Mouse (Mus musculus) midbrain, embryonic 16.5 days (tissue): ENCODE results near the gene Gm49358. TPM values are rescaled to one million over a fixed set of nuclear protein-coding genes. Genes with fewer than 3 reads are reported as not detected.

Experiments used
- ATAC-seq: fragments of 200-750 bp; cut with Nextera tagmentation; 2 replicates; pipeline ENCODE4 v1.8.0; 2017; ENCODE audit warnings: moderate TSS enrichment
- H3K27ac ChIP-seq: fragments of 300-500 bp; sonication (generic); 2 replicates; pipeline ENCODE4 v1.5.1; 2014; ENCODE audit warnings: mild to moderate bottlenecking, low read length, mixed read lengths
- H3K27me3 ChIP-seq: fragments of 300-500 bp; sonication (generic); 2 replicates; pipeline ENCODE4 v1.6.1; 2014; ENCODE audit warnings: low read depth, low read length, mixed read lengths; ENCODE audit not compliant: control insufficient read depth, insufficient read depth
- H3K36me3 ChIP-seq: fragments of 300-500 bp; sonication (generic); 2 replicates; pipeline ENCODE4 v1.6.1; 2014; ENCODE audit warnings: mild to moderate bottlenecking, low read length, moderate library complexity, mixed read lengths; ENCODE audit not compliant: control insufficient read depth, insufficient read depth
- H3K4me1 ChIP-seq: fragments of 300-500 bp; sonication (generic); 2 replicates; pipeline ENCODE4 v1.6.1; 2014; ENCODE audit warnings: mild to moderate bottlenecking, low read length, mixed read lengths; ENCODE audit not compliant: control insufficient read depth, insufficient read depth
- H3K4me2 ChIP-seq: fragments of 300-500 bp; sonication (generic); 2 replicates; pipeline ENCODE4 v1.6.1; 2014; ENCODE audit warnings: mild to moderate bottlenecking, low read length, mixed read lengths
- H3K4me3 ChIP-seq: fragments of 300-500 bp; sonication (generic); 2 replicates; pipeline ENCODE4 v1.5.1; 2014; ENCODE audit warnings: low read depth, mild to moderate bottlenecking, low read length, moderate library complexity, mixed read lengths
- H3K9ac ChIP-seq: fragments of 300-500 bp; sonication (generic); 2 replicates; pipeline ENCODE4 v1.6.1; 2014; ENCODE audit warnings: low read depth, low read length, mixed read lengths
- H3K9me3 ChIP-seq: fragments of 300-500 bp; sonication (generic); replicated peaks from 2 replicates; pipeline ENCODE4 v1.6.1; 2014; ENCODE audit warnings: mild to moderate bottlenecking, low read length, mixed read lengths; ENCODE audit not compliant: control insufficient read depth, poor library complexity, severe bottlenecking
- WGBS: fragments of 180-500 bp; shearing (Covaris S2); extraction: QIAGEN DNeasy Blood & Tissue Kit; methylation state at CpG from one replicate; pipeline ENCODE4 v1.1.7; 2014; 5-methylcytosine and 5-hydroxymethylcytosine counted together
- polyA plus RNA-seq: library from polyadenylated mRNA; unstranded; fragments of >200 nt; fragmentation: Nextera tagmentation; extraction: Ambion mirVana; gene quantifications from 2 replicates; pipeline ENCODE4 v1.2.1, GENCODE M21; 2015

Gm49358 gene
- polyA plus RNA-seq, 1 experiment from 2014 or later = not detected

DNA sequence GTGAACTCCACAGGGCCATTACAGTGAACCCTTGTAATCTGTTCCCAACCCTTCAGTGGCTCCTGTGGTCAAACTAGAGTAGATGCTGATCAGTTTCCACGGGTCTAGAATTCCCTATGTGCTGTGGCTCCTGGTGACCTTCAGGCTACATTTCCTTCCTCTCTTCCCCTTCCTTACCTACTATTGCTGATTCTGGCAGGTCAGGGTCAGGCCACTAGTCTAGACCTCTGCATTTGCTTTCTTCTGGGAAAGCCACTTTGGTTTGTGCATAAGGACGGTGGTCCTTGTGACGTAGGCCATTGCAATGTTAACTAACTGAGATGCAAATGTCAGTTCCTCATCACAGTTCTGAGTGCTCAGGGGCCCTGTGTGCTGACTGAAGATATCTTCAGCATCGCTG lies 96.6 kb downstream of the Gm49358 start:
- Histone ChIP-seq H3K4me3 (no peak overlapping the region), H3K27me3 (no peaks in the 10 kb centered on the region), H3K9me3 (no peaks in the 10 kb centered on the region), H3K27ac (no peak overlapping the region), H3K4me2 (no peak overlapping the region), H3K36me3 (no peaks in the 10 kb centered on the region), H3K9ac (no peak overlapping the region), H3K4me1 (no peaks in the 10 kb centered on the region)
- 76% methylated on average over 4 of the region's 4 CpGs for WGBS
- no peak for ATAC-seq

GRCm38 (mm10) chr10:86862496-86862895 lies 98.7 kb downstream of the Gm49358 start:
- no peak overlapping the region for H3K9ac ChIP-seq
- no peaks in the 10 kb centered on the region for H3K9me3 ChIP-seq
- no peaks in the 10 kb centered on the region for H3K36me3 ChIP-seq
- H3K4me1 ChIP-seq = no peaks in the 10 kb centered on the region
- 94% methylated on average over 6 of the region's 6 CpGs for WGBS
- H3K4me2 ChIP-seq = no peak overlapping the region
- H3K4me3 ChIP-seq = no peak overlapping the region
- H3K27ac ChIP-seq = no peak overlapping the region
- no peak for ATAC-seq
- H3K27me3 ChIP-seq = no peaks in the 10 kb centered on the region

DNA sequence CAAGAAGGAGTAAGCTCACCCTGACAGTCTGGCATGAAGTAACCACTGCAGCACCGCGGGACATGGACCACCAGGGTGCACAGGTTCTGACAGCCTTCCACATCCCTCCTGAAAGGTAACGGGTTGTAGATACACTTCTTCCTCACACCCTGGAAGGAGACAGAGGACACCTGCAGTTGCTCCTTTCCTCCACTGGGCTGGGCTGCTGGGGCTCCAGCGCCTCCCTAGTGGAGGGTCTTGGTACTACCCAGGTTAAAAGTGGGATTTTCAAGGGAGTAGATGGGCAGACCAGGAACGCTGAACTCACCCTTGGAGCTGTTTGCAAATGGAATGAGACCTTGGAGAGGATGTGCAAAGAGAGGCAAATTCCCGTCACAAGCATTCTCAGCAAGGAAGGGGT lies 99.7 kb downstream of the Gm49358 start:
- H3K4me2 ChIP-seq = no peak overlapping the region
- 86% methylated on average over 6 of the region's 6 CpGs for WGBS
- no peak for ATAC-seq
- H3K9ac ChIP-seq = no peak overlapping the region
- no peak overlapping the region for H3K4me3 ChIP-seq
- H3K27me3 ChIP-seq = no peaks in the 10 kb centered on the region
- H3K4me1 ChIP-seq = no peaks in the 10 kb centered on the region
- no peaks in the 10 kb centered on the region for H3K36me3 ChIP-seq
- H3K27ac ChIP-seq = no peak overlapping the region
- no peaks in the 10 kb centered on the region for H3K9me3 ChIP-seq

DNA sequence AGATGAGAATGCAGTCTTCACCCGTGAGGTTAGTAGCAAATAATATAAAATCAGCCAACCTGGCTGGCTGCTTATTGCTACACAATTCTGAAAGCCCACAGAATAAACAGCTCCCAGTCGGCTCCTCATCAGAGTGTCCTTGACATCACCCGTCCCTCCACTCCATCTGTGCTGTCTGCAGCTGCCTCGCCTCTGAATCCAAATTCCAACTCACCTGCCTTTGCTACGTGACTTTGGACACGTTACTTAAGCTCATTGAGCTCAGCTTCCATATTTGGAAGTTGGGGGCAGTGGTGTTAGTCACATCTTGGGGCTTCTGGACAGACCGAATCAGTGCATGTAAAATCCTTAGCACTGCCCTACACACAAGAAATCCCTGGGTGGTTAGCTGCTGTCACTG lies 108.3 kb downstream of the Gm49358 start:
- no peaks in the 10 kb centered on the region for H3K36me3 ChIP-seq
- H3K9me3 ChIP-seq = no peaks in the 10 kb centered on the region
- WGBS = 86% methylated on average over 7 of the region's 7 CpGs
- H3K27ac ChIP-seq = no peak overlapping the region
- H3K4me1 ChIP-seq = no peaks in the 10 kb centered on the region
- no peak for ATAC-seq
- no peak overlapping the region for H3K4me2 ChIP-seq
- no peak overlapping the region for H3K4me3 ChIP-seq
- no peaks in the 10 kb centered on the region for H3K27me3 ChIP-seq
- H3K9ac ChIP-seq = no peak overlapping the region

GRCm38 (mm10) chr10:86872591-86872990 lies 108.8 kb downstream of the Gm49358 start:
- 81% methylated on average over 5 of the region's 5 CpGs for WGBS
- ATAC-seq = no peak
- Histone ChIP-seq H3K9ac (no peak overlapping the region), H3K9me3 (no peaks in the 10 kb centered on the region), H3K36me3 (no peaks in the 10 kb centered on the region), H3K27ac (no peak overlapping the region), H3K4me2 (no peak overlapping the region), H3K4me1 (no peaks in the 10 kb centered on the region), H3K27me3 (no peaks in the 10 kb centered on the region), H3K4me3 (no peak overlapping the region)

- H3K9ac ChIP-seq = no peak overlapping the region
- no peaks in the 10 kb centered on the region for H3K27me3 ChIP-seq
- H3K4me2 ChIP-seq = no peak overlapping the region
- no peak overlapping the region for H3K4me3 ChIP-seq
- H3K4me1 ChIP-seq = no peaks in the 10 kb centered on the region
- 83% methylated on average over 7 of the region's 7 CpGs for WGBS
- H3K9me3 ChIP-seq = no peaks in the 10 kb centered on the region
- no peaks in the 10 kb centered on the region for H3K36me3 ChIP-seq
- no peak overlapping the region for H3K27ac ChIP-seq
- no peak for ATAC-seq
Observed at GRCm38 (mm10) chr10:86878721-86879120, 114.9 kb downstream of the Gm49358 start.

DNA sequence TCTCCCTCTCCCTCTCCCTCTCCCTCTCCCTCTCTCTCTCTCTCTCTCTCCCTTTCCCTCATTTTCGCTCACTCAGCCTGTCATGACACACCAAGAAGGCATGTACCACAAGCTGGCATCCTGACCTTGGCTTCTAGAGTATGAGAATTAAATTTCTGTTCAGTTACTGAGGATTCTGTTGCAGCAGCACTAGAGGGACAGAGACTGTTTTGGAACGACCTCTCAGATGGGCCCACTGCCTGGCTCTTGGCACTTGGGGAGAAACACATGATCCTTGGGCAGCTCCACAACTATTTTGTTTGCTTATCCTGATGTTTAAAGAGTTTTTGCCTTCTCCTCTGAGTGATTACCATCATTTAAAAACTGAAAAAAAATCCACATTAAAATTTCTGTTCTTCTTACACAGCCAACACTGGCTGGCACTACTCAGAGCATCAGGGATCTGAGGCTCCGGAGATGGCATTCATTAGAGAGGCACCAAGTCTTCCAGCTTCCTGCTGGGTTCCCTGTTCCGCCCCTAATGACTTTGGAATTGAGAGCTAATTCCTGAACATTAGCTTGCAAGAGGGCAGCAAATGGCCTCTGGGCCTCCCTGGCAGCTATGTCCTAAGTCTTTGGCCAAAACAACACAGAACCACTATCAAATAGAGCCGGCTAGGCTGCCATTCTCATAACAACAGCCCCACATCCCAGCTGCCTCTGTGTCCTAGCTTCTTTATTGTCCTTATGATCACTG lies 116.5 kb downstream of the Gm49358 start:
- H3K4me1 ChIP-seq = no peaks in the 10 kb centered on the region
- H3K4me2 ChIP-seq = no peak overlapping the region
- ATAC-seq = no peak
- no peaks in the 10 kb centered on the region for H3K36me3 ChIP-seq
- H3K27me3 ChIP-seq = no peaks in the 10 kb centered on the region
- H3K4me3 ChIP-seq = no peak overlapping the region
- WGBS = 56% methylated on average over 5 of the region's 5 CpGs
- no peak overlapping the region for H3K27ac ChIP-seq
- H3K9me3 ChIP-seq = no peaks in the 10 kb centered on the region
- H3K9ac ChIP-seq = no peak overlapping the region

DNA sequence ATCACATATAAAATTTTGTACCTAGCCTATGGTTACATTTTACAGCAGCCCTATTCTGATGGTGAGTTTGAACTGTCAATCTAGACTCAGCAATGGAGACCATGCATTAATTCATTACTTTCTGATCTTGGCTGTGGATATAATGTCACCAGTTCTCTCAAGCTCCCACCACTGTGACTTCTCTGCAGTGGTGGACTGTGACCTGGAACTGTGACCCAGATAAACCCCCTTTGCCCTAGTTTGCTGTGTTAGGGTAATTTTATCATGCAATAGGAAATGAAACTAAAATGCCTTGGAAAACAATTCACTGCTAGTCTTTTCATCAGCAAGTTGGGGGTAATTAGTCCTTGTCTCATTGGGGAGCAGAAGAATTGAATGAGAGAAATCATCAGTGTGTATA lies 117.7 kb downstream of the Gm49358 start:
- no peak for ATAC-seq

More for the DNA sequence above, 117.7 kb downstream of the Gm49358 start:
- Histone ChIP-seq H3K4me3 (no peak overlapping the region), H3K4me1 (no peaks in the 10 kb centered on the region), H3K36me3 (no peaks in the 10 kb centered on the region), H3K9ac (no peak overlapping the region), H3K27ac (no peak overlapping the region), H3K9me3 (no peaks in the 10 kb centered on the region), H3K4me2 (no peak overlapping the region), H3K27me3 (no peaks in the 10 kb centered on the region)
